Mouse (Mus musculus) gastrocnemius, postnatal 25 days (tissue): ENCODE results near the gene Xiap. TPM values are rescaled to one million over a fixed set of nuclear protein-coding genes. Genes with fewer than 3 reads are reported as not detected.
A peak's percentile ranks its signal among the peaks of the same experiment; 100 is the strongest.

Source experiments
- DNase-seq: peaks from one replicate; pipeline ENCODE4 v3.0.0; 2022
- total RNA-seq, 2 experiments: library from RNA; stranded (reverse); gene quantifications; 1 replicate in 1 of 2; 2 replicates in 1 of 2; pipeline ENCODE4 v1.2.3; 2021

Gene Xiap
- total RNA-seq, 2 experiments from 2014 or later = 16.7 to 21.9 TPM

DNA sequence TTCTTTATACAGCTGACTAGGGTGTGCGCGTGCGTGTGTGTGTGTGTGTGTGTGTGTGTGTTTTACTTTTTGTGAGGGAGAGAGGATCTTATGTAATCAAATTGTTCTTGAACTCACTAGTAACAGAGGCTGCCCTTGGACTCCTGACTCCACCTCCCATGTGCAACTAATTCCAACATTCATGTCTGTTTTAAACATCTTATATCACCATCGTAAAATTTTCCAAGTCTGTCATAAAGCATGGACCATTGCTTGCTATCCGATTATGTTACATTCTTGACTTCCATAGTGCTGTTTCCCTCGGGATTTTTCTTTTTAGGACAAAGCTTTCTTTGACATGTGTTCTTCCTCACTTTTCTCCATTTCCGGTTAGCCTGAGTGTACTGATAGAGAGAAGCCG lies 28.3 kb downstream of the Xiap start:
- no peak for DNase-seq

DNA sequence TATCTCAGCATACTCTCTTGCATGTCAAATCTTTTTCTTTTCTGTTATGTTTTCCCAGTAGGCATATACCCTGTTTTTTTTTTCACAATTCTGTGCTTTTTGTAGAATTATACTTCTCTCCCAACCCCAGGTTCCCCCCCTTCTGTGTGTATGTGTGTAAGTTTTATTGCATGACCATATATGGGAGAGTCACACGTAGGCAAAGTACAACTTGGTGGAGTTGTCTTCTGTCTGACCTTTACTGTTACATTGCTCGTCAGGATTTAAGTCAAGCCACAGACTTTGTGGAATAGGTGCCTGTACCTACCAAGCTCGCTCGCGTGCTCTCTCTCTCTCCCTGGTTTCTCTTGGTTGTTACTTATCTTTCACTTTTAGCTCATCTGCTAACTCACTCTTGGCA lies 28.7 kb downstream of the Xiap start:
- DNase-seq = no peak

DNA sequence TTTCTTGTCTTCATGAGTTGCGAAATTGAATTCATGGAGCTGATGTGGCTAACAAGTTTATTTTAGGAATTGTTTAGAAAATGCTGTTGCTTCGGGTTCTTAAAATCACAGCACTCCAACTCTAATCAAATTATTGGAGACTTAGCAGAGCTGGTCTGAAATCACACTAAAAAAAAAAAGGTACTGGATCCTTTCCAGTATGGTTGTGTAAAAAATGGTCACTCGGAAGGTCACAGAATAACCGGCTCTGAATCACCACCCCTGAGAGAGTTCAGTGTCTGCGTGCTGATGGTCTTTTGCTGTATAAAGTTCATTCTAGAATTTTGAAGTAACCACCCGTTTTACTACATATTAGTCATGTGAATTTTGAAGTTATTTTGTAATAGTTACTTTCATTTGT lies 47.7 kb downstream of the Xiap start:
- DNase-seq = no peak

DNA sequence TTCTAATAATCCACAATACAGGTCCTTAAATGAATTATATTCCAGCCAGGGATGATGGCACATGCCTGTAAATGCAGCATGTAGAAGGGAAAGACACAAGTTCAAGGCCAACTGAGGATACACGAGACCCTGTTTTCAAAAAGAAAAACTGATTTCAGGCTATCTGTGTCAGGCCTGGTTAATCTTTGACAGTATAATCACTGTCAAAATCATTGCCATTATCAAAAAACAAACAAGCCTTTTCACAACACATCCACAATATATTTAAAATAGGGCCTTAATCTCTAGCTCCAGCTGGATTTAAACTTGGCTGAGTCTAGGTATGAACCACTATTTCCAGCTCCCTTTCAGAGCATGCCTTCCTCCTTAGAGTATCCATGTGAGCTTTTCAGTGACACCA lies 51.1 kb downstream of the Xiap start:
- no peak for DNase-seq

DNA sequence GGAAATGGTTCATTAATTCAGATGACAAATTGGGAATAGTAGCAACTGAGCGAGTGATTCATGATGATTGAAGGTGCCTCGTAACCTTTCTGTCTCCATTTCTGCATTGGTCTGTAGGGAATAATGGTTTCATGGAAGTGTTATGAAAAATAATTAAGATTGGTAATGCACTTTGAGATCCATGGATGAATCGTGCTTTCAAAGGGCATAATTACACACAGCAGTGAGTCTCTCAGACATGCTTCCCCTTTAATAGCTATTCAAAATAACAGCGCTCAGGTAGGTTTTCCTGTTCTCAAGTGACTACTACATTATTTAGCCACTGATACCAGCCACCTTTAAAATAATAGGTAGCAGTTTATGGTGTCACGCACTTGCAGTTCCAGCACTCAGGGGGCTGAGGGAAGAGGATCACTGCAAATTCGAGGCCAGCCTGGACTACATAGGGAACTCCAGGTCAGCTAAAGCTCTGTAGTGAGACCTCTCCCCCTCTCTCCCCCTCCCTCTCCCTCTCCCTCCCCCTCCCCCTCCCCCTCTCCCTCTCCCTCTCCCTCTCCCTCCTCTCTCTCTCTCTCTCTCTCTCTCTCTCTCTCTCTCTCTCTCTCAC lies 60.1 kb downstream of the Xiap start:
- DNase-seq = no peak

DNA sequence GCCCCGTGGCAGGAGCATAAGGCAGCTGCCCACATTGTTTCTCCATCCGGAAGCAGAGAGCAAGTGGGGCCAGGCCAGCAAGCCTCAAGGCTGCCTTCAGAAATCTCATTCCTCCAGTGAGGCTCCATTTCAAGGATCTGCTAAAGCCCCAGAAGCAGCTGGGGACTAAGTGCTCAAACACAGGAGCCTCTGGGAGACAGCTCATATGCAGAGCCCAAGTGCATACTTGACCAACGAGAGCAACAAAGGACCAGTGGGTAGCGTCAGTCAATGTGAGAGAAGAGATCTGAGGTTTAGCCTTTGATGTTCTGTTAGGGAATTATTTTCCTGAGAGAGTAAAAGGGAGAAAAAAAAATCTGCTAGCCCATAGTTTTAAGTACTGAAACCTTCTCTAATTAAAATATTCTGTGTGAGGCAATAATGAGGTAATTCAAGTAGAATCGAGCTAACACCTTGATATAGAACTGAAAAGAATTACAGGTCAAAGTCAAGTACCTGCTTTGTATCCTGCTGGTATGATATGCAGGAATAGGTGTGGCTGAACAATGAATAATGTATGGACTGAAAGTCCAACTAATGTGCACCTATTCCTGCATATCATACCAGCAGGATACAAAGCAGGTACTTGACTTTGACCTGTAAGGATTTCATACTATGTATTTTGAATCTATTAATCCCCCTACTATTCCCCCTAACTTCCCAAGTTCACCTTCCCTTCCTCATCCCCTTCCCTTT lies 65.7 kb downstream of the Xiap start:
- DNase-seq = no peak

DNA sequence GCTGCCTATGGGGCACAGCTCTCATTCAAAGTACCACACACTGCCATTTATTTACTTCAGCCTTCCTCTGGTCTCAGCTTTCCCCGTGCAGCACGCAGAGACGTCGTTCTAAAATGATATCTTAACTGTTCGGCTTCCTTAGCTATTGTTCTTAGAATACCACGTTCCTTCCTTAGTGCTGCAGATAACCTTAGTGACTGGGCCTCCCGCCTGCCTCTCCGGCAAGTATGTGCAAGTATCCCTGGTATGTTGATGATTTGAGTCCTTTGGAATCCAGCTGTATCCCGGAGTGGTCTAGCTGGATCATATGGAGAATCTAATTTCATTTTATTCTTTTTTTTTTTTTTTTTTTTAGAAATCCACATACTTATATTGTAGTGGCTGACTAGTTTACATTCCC lies 80.4 kb downstream of the Xiap start:
- DNase-seq = no peak

DNA sequence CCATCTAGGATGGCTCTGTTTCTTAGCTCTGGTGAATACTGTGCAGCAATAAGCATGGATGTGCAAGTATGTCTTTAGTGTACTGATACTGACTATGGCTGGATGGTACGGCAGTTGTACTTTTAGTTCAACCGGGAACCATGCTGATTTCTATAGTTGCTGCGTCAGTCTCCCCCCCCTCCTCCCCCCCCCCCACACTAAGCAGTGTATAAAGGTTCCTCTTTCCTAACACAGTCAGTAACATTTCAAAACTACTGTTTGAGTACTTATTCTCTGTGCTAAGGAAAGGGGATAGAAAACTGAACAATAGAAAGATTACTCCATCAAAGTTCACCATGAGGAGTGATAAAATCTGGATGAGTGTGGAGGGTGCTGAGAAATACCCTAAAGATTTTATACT lies 83.1 kb downstream of the Xiap start:
- DNase-seq = no peak

DNA sequence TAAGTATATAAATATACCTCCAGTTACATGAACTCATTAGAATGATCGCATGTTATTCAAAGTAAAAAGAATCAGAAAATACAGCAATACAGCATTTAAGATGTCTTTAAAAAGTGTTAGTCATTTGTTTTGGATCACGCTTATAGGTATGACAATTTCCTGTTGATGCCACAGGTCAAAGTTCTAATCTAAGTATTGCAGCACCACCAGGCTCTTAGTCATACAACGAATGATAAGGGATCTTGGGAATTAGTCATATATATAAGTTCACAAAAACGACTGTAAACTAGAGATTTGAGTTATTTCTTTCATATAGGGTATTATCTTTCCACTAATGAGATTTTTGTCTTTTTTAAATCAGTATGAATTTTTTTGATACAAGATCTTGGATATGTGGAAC lies 84.5 kb downstream of the Xiap start:
- DNase-seq = no peak

DNA sequence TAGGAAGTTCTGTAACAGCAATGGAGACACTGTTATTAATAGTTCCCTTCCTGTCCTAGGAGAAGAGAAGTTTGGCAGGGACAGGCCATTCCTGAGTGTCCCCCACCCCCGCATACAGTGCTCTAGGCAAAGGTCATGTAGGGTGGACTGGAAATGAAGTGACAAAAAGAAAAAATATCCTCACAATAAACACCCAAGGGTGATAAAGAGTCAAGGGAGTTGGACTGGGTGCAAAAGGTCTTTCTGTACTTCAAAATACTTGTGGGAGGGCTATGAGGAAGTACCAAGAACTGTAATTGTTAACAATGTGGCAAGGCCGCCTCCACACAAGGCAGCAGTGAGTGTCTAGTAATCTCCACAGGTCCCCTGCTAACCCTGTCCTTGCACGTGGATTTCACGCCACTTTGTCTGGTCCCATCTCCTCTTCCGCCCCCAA lies 88.6 kb downstream of the Xiap start:
- DNase-seq = peak; percentile 14

DNA sequence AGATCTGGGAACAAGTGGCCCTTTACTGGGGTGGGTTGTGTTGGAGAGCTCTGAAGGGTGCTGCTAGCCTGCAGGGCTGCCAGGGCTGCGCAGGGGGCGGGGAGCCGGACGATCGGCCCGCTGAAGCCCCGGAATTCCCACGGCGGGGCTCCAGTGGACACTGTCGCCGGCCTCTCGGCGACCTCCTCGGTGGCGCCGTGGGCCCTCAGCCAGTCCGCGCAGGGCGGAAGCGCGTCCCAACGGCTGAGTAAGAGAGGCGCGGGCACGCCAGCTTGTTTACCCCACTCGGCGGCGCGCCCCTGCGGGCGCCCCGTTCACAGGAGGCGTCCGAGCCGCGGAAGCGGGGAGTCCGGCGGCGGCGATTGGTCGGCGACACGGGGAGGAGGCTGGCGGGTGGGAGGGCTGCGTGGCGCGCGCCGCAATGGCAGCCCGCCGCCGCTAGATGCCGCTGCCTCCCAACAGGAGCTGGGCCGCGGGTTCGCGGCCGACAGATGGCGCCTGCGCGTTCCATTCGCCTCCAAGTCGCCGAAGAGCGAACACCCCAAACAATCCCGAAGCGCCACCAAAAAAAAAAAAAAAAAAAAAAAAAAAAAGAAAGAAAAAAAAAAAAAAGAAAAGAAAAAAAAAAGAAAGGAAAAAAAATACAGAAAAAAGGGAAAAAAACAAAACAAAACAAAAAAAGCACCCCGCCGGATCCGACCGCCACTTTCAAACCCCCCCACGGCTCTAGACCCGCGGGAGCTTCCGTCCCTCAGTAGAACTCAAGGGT lies 89.5 kb downstream of the Xiap start, which contains the start of gene Stag2:
Gene Stag2, plus strand, starts transcription at position 530 of the 769 bp plus-strand sequence.
- peak; percentile 93 for DNase-seq

DNA sequence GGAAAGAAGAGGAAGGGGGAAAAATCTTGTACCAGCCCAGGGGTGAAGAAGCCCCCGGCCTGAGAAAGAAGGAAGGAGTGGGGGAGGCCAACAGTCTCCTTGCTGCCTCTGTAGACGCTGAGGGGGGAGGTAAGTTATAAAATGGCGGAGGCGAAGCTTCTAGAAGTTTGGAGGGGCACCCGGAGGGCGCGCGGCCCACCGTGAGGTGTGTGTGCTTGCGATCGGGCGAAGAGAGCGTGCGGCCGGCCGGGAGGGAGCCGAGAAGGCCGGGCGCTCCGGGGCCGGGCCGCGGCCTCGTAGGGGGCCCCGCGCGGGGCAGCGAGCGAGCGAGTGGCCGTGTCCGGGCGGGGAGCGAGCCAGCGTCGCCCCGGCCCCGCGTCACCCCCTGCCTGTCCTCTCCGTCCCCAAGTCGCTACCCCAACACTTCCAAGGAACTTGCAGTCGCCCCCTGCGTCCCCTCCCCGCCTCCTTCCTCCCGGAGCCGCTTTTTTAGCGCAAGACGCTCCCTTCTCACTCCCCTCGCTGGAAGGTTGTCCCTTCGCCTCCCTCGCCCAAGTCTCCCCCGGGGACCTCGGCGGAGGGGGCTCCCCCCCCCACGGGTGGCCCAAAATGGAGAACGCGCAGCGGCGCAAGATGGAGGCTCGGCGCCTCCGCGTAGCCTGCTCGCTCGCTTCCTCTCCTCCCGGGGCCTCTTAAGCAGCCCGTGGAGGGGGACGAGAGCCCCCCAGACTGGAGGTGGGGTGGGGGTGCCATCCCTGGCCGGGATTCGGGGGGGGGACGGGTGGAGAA lies 90.3 kb downstream of the Xiap start:
- peak; percentile 64 for DNase-seq

DNA sequence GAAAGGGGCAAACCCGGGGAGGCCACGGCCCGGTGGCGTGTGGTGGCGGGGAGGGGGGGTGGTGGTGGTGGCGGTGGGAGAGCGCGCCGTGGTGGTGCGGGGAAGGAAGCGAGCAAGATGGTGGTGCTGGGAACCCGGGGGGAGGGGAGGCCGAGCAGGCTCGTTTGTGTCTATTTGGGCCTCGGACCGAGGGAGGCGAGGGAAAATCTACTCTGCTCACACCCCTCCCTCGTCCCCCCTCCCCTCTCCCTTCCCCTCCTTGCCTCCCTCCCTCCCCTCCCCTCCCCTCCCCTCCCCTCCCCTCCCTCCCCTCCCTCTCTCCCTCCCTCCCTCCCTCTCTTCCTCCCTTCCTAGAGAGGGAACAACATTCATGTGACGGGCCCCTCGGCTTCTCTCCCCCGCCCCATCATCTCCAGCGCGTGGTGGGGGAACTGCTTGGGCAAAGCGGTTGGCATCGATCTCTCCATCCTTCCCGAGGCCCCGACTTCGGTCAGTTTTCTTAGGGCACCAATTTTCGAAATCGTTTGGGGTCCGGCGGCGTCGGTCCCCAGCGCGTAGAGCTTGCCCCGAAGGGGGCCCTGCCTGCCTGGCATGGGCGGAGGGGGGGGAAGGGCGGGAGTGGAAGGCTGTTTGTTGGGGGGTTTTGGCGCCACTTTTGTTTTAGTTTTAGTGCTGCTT lies 91.0 kb downstream of the Xiap start:
- peak; percentile 83 for DNase-seq

DNA sequence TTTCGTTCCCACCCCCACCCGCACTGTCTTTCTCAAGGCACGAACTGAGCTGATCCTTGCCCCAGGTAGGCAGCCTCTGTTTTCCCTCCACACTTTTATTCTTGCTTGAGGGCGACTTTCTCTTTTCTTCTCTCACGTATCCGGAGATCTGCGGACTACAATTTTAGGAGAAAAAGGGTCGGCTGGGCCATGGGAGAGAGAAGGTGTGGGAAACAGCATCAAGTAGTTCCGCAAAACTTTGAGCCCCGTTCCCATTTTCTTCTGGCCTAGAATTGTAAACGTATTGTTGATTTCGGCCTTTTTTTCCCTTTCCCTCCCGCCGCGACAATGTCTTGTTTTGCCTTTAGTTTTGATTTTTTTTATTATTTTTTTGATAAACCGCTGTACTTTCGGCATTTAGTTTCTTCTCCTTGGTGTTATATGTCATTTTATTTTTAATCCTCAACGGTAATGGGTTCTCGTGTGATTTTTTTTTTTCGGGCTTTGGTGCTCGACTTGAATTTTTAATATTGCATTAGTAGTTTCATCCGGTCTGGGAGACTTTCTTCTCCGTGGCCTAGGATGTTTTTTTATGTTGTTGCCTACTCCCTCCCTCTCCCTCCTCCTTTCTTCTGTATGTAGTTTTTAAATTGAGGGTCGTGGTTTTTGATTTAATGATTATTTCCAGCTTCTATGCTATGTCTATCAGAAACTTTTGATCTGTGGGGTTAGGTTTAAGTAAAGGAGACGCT lies 91.7 kb downstream of the Xiap start:
- DNase-seq = no peak

DNA sequence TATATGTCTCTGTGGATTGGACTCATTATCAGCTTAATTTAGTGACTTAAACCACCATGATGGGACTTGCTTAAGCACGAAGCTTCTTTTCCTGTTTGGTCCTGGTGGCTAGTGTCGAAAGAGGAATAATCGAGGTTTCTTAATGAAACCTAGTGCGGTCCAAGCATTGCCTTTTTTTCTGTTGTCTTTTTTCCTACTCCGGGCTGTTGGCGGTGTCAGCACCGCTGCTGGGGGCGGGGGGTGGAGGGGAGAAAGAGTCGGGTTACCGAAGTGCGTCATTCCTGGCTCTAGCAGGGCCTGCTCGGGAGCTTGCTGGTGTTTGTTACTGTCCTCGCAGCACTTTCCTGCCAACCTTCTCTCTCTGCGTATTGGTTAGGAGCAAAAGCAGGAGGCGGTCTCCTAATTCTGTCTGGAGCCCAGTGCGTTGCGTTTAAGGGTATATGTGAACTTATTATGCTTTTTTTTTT lies 92.5 kb downstream of the Xiap start:
- DNase-seq = peak; percentile 92

DNA sequence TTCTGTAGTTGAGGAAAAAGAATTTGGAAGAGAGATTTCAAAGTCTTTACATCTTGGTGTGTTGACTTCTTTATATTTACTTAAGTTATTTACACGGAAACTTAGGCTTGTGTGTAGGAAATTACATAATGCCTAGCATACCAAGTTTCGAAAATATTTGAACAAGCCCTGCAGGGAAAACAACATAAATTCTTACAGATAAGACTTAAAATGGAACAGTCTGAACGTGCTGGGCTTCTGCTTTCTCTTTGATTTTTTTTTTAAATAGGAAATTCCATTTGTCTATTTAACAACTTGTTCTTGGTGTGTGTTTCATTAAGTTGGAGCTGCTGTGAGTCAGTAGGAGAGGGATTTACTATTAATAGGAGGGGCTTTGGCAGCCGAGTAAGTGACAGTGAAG lies 93.6 kb downstream of the Xiap start:
- DNase-seq = no peak

Other genes starting within 250 kb of the Xiap start
- 10 to 100 TPM; 19.1 to 20.8 TPM for gene Thoc2, start 139.0 kb upstream of the Xiap start, total RNA-seq
- gene Stag2, start 89.6 kb downstream of the Xiap start, total RNA-seq = 10 to 100 TPM; 49.8 to 49.9 TPM